Mouse (Mus musculus): ENCODE results near the gene Rps6ka1. TPM values are rescaled to one million over a fixed set of nuclear protein-coding genes. Genes with fewer than 3 reads are reported as not detected.

Gene Rps6ka1
- total RNA-seq (2014; rRNA removed) = 4.1 and 5.1 TPM in 2 replicates
- polyA plus RNA-seq (2012; rRNA removed) = 8.6 and 16.9 TPM in 2 replicates

- Histone ChIP-seq H3K4me3 (ENCODE audit: insufficient read depth, low read depth, low read length) (peak within 1 kb of the TSS; percentile 90), H3K9ac (ENCODE audit: low read depth, low read length) (peak within 1 kb of the TSS; percentile 87), H3K36me3 (ENCODE audit: control insufficient read depth, insufficient read depth, low read length) (no peaks in the 10 kb centered on the region), H3K27ac (replicated peaks; ENCODE audit: insufficient read depth, low read depth, low read length) (peak within 1 kb of the TSS; percentile 52), H3K27me3 (ENCODE audit: control insufficient read depth, insufficient read depth, low read length) (no peaks in the 10 kb centered on the region), H3K4me1 (ENCODE audit: control insufficient read depth, insufficient read depth, low read length) (peaks cover 17% of the 10 kb centered on the region), H3K79me2 (ENCODE audit: control insufficient read depth, insufficient read depth, low read length) (peaks cover 4% of the 10 kb centered on the region; the same call in 1 of the 2 replicates)
- 2% methylated on average over 43 of the region's 61 CpGs for WGBS
- peak; percentile 78 for DNase-seq (ENCODE audit: extremely low read depth, low read depth, low spot score)
- TF ChIP-seq CTCF (IDR thresholded peaks at IDR 0.05; ENCODE audit: low read depth, low read length) (peak; percentile 23), POLR2A (IDR thresholded peaks at IDR 0.05; ENCODE audit: extremely low read depth, insufficient read depth, low read length) (peak; percentile 49; the same call in 1 of the 2 replicates)
Measured at GRCm38 (mm10) chr4:133887672-133888453, at the start of gene Rps6ka1. TSS of gene Rps6ka1 (minus strand) at chr4:133887797.

- Histone ChIP-seq H3K79me2 (ENCODE audit: control insufficient read depth, insufficient read depth, low read length) (no peaks in the 10 kb centered on the region), H3K9ac (ENCODE audit: low read depth, low read length) (no peak overlapping the region), H3K27me3 (ENCODE audit: control insufficient read depth, insufficient read depth, low read length) (no peaks in the 10 kb centered on the region), H3K36me3 (ENCODE audit: control insufficient read depth, insufficient read depth, low read length) (no peaks in the 10 kb centered on the region), H3K27ac (replicated peaks; ENCODE audit: insufficient read depth, low read depth, low read length) (no peak overlapping the region), H3K4me1 (ENCODE audit: control insufficient read depth, insufficient read depth, low read length) (no peaks in the 10 kb centered on the region; the same call in 1 of the 2 replicates), H3K4me3 (ENCODE audit: insufficient read depth, low read depth, low read length) (no peak overlapping the region)
- WGBS = 51% methylated on average over 3 of the region's 3 CpGs
- TF ChIP-seq CTCF (IDR thresholded peaks at IDR 0.05; ENCODE audit: low read depth, low read length) (no peak), POLR2A (IDR thresholded peaks at IDR 0.05; ENCODE audit: extremely low read depth, insufficient read depth, low read length) (no peak)
- DNase-seq (ENCODE audit: extremely low read depth, low read depth, low spot score) = peak; percentile 40
Measured at GRCm38 (mm10) chr4:133931785-133932184, 44.2 kb upstream of the Rps6ka1 start.

- Histone ChIP-seq H3K9ac (ENCODE audit: low read depth, low read length) (no peak overlapping the region), H3K36me3 (ENCODE audit: control insufficient read depth, insufficient read depth, low read length) (no peaks in the 10 kb centered on the region), H3K4me3 (ENCODE audit: insufficient read depth, low read depth, low read length) (no peak overlapping the region), H3K4me1 (ENCODE audit: control insufficient read depth, insufficient read depth, low read length) (no peaks in the 10 kb centered on the region; the same call in 1 of the 2 replicates), H3K27ac (replicated peaks; ENCODE audit: insufficient read depth, low read depth, low read length) (no peak overlapping the region), H3K27me3 (ENCODE audit: control insufficient read depth, insufficient read depth, low read length) (no peaks in the 10 kb centered on the region), H3K79me2 (ENCODE audit: control insufficient read depth, insufficient read depth, low read length) (no peaks in the 10 kb centered on the region)
- 18% methylated on average over 10 of the region's 10 CpGs for WGBS
- TF ChIP-seq POLR2A (IDR thresholded peaks at IDR 0.05; ENCODE audit: extremely low read depth, insufficient read depth, low read length) = no peak
- peak; percentile 20; the same call in 1 of the 2 replicates for TF ChIP-seq CTCF (IDR thresholded peaks at IDR 0.05; ENCODE audit: low read depth, low read length)
- DNase-seq (ENCODE audit: extremely low read depth, low read depth, low spot score) = peak; percentile 4
Measured at GRCm38 (mm10) chr4:133931349-133931748, 43.8 kb upstream of the Rps6ka1 start.

GRCm38 (mm10) chr4:133929278-133929670 lies 41.7 kb upstream of the Rps6ka1 start:
- Histone ChIP-seq H3K27me3 (ENCODE audit: control insufficient read depth, insufficient read depth, low read length) (no peaks in the 10 kb centered on the region), H3K9ac (ENCODE audit: low read depth, low read length) (0 out of 2 replicates have a peak overlapping the region, but pooled peaks have one; percentile 27), H3K79me2 (ENCODE audit: control insufficient read depth, insufficient read depth, low read length) (no peaks in the 10 kb centered on the region), H3K36me3 (ENCODE audit: control insufficient read depth, insufficient read depth, low read length) (no peaks in the 10 kb centered on the region), H3K27ac (replicated peaks; ENCODE audit: insufficient read depth, low read depth, low read length) (peak overlapping the region; percentile 86), H3K4me1 (ENCODE audit: control insufficient read depth, insufficient read depth, low read length) (no peaks in the 10 kb centered on the region; the same call in 1 of the 2 replicates), H3K4me3 (ENCODE audit: insufficient read depth, low read depth, low read length) (no peak overlapping the region)
- no peak for TF ChIP-seq POLR2A (IDR thresholded peaks at IDR 0.05; ENCODE audit: extremely low read depth, insufficient read depth, low read length)
- no peak for TF ChIP-seq CTCF (IDR thresholded peaks at IDR 0.05; ENCODE audit: low read depth, low read length)
- peak; percentile 5 for DNase-seq (ENCODE audit: extremely low read depth, low read depth, low spot score)
- 44% methylated on average over 7 of the region's 7 CpGs for WGBS

- Histone ChIP-seq H3K27ac (replicated peaks; ENCODE audit: insufficient read depth, low read depth, low read length) (peak overlapping the region; percentile 86), H3K9ac (ENCODE audit: low read depth, low read length) (peak overlapping the region; percentile 27; the same call in 1 of the 2 replicates), H3K4me1 (ENCODE audit: control insufficient read depth, insufficient read depth, low read length) (no peaks in the 10 kb centered on the region; the same call in 1 of the 2 replicates), H3K27me3 (ENCODE audit: control insufficient read depth, insufficient read depth, low read length) (no peaks in the 10 kb centered on the region), H3K36me3 (ENCODE audit: control insufficient read depth, insufficient read depth, low read length) (no peaks in the 10 kb centered on the region), H3K4me3 (ENCODE audit: insufficient read depth, low read depth, low read length) (no peak overlapping the region), H3K79me2 (ENCODE audit: control insufficient read depth, insufficient read depth, low read length) (no peaks in the 10 kb centered on the region)
- WGBS = 57% methylated on average over 15 of the region's 15 CpGs
- peak; percentile 8 for DNase-seq (ENCODE audit: extremely low read depth, low read depth, low spot score)
- TF ChIP-seq CTCF (IDR thresholded peaks at IDR 0.05; ENCODE audit: low read depth, low read length) (no peak), POLR2A (IDR thresholded peaks at IDR 0.05; ENCODE audit: extremely low read depth, insufficient read depth, low read length) (no peak)
Measured at GRCm38 (mm10) chr4:133928576-133929277, 41.1 kb upstream of the Rps6ka1 start.
